Mouse (Mus musculus): ENCODE measurements around the gene Gjd2.

The Gjd2 gene

GRCm38 (mm10) chr2:114013295-114013771, at the start of gene Gjd2:
Gene Gjd2 (minus strand): TSS chr2:114013619.
- no peak for DNase-seq (ENCODE audit: low read depth)

- no peak for DNase-seq (ENCODE audit: low read depth)
These were observed 46.7 kb upstream of the Gjd2 start for GRCm38 (mm10) chr2:114060071-114060591.

GRCm38 (mm10) chr2:114059608-114060007, 46.2 kb upstream of the Gjd2 start:
- no peak for DNase-seq (ENCODE audit: low read depth)

- no peak for DNase-seq (ENCODE audit: low read depth)
These were observed 44.9 kb upstream of the Gjd2 start for GRCm38 (mm10) chr2:114058226-114058796.

- no peak for DNase-seq (ENCODE audit: low read depth)
These were observed 44.0 kb upstream of the Gjd2 start for GRCm38 (mm10) chr2:114057303-114057853.

- DNase-seq (ENCODE audit: low read depth) = no peak
These were observed 40.7 kb upstream of the Gjd2 start for GRCm38 (mm10) chr2:114054129-114054528.

GRCm38 (mm10) chr2:114052696-114053598, 39.5 kb upstream of the Gjd2 start, which contains the start of gene Actc1:
Gene Actc1 (minus strand): TSS chr2:114053548.
- DNase-seq (ENCODE audit: low read depth) = no peak

- no peak for DNase-seq (ENCODE audit: low read depth)
These were observed 38.4 kb upstream of the Gjd2 start for GRCm38 (mm10) chr2:114051871-114052241.

GRCm38 (mm10) chr2:114051111-114051870, 37.9 kb upstream of the Gjd2 start:
- no peak for DNase-seq (ENCODE audit: low read depth)

- no peak for DNase-seq (ENCODE audit: low read depth)
These were observed 36.7 kb upstream of the Gjd2 start for GRCm38 (mm10) chr2:114050150-114050549.

- no peak for DNase-seq (ENCODE audit: low read depth)
These were observed 36.0 kb upstream of the Gjd2 start for GRCm38 (mm10) chr2:114049372-114049771.

GRCm38 (mm10) chr2:114047960-114048611, 34.7 kb upstream of the Gjd2 start:
- DNase-seq (ENCODE audit: low read depth) = no peak

- DNase-seq (ENCODE audit: low read depth) = no peak
These were observed 32.8 kb upstream of the Gjd2 start for GRCm38 (mm10) chr2:114046151-114046664.

GRCm38 (mm10) chr2:114037926-114038325, 24.5 kb upstream of the Gjd2 start:
- DNase-seq (ENCODE audit: low read depth) = no peak

- peak; percentile 68 for DNase-seq (ENCODE audit: low read depth)
These were observed 18.8 kb upstream of the Gjd2 start for GRCm38 (mm10) chr2:114032259-114032658.

GRCm38 (mm10) chr2:114023383-114023782, 10.0 kb upstream of the Gjd2 start:
- no peak for DNase-seq (ENCODE audit: low read depth)

- no peak for DNase-seq (ENCODE audit: low read depth)
These were observed 6.8 kb upstream of the Gjd2 start for GRCm38 (mm10) chr2:114020210-114020563.

GRCm38 (mm10) chr2:114019474-114020209, 6.2 kb upstream of the Gjd2 start:
- no peak for DNase-seq (ENCODE audit: low read depth)

GRCm38 (mm10) chr2:114018136-114018535, 4.7 kb upstream of the Gjd2 start:
- no peak for DNase-seq (ENCODE audit: low read depth)

- DNase-seq (ENCODE audit: low read depth) = no peak
These were observed 1.4 kb upstream of the Gjd2 start for GRCm38 (mm10) chr2:114014839-114015238.

GRCm38 (mm10) chr2:114013846-114014245, 427 bp upstream of the Gjd2 start:
- no peak for DNase-seq (ENCODE audit: low read depth)

Measured in naive thymus-derived CD4-positive, alpha-beta T cell, adult 2 months (primary cell).